Mouse (Mus musculus) heart, embryonic 10.5 days (tissue): ENCODE measurements around the gene Ahdc1. TPM values are rescaled to one million over a fixed set of nuclear protein-coding genes. Genes with fewer than 3 reads are reported as not detected.

ENCODE experiments used
- DNase-seq: peaks from one replicate; pipeline ENCODE4 v3.0.0-alpha.2; 2017; ENCODE audit warnings: low spot score
- H3K27ac ChIP-seq: fragments of 300-500 bp; sonication (generic); 2 replicates; pipeline ENCODE4 v1.5.1; 2016; ENCODE audit warnings: mild to moderate bottlenecking
- H3K27me3 ChIP-seq: fragments of 300-500 bp; sonication (generic); 2 replicates; pipeline ENCODE4 v1.6.1; 2016; ENCODE audit warnings: mild to moderate bottlenecking; ENCODE audit not compliant: poor library complexity, insufficient read depth, severe bottlenecking
- H3K36me3 ChIP-seq: fragments of 300-500 bp; sonication (generic); 2 replicates; pipeline ENCODE4 v1.6.1; 2016; ENCODE audit warnings: mild to moderate bottlenecking, moderate library complexity
- H3K4me1 ChIP-seq: fragments of 300-500 bp; sonication (generic); 2 replicates; pipeline ENCODE4 v1.6.1; 2016; ENCODE audit warnings: mild to moderate bottlenecking
- H3K4me3 ChIP-seq: fragments of 300-500 bp; sonication (generic); 2 replicates; pipeline ENCODE4 v1.5.1; 2016; ENCODE audit warnings: mild to moderate bottlenecking, moderate library complexity
- H3K9me3 ChIP-seq: fragments of 300-500 bp; sonication (generic); 2 replicates; pipeline ENCODE4 v1.6.1; 2016; ENCODE audit warnings: mild to moderate bottlenecking, moderate library complexity
- WGBS: fragments of 180-500 bp; shearing (Covaris S2); methylation state at CpG from one replicate; pipeline ENCODE4 v1.1.7; 2016; 5-methylcytosine and 5-hydroxymethylcytosine counted together
- polyA plus RNA-seq: library from polyadenylated mRNA; unstranded; fragments of >200 nt; fragmentation: Nextera tagmentation; extraction: Ambion mirVana; gene quantifications from 2 replicates; pipeline ENCODE4 v1.2.1, GENCODE M21; 2016

Ahdc1 gene
- polyA plus RNA-seq, 1 experiment from 2014 or later = 12.2 TPM

- H3K4me1 ChIP-seq = peaks cover 80% of the 10 kb centered on the region
- H3K27ac ChIP-seq = peak overlapping the region; percentile 78
- no peaks in the 10 kb centered on the region for H3K27me3 ChIP-seq
- H3K36me3 ChIP-seq = peaks cover 12% of the 10 kb centered on the region; the same call in 1 of the 2 replicates
- 26% methylated on average over 9 of the region's 9 CpGs for WGBS
- peak overlapping the region; percentile 40 for H3K4me3 ChIP-seq
- H3K9me3 ChIP-seq = no peaks in the 10 kb centered on the region
- no peak for DNase-seq
Measured at GRCm38 (mm10) chr4:133015710-133016651, 4.9 kb downstream of the Ahdc1 start.

- WGBS = 47% methylated on average over 4 of the region's 4 CpGs
- Histone ChIP-seq H3K4me3 (peak overlapping the region; percentile 40), H3K27me3 (no peaks in the 10 kb centered on the region), H3K4me1 (peaks cover 89% of the 10 kb centered on the region), H3K36me3 (peaks cover 15% of the 10 kb centered on the region; the same call in 1 of the 2 replicates), H3K27ac (peak overlapping the region; percentile 78), H3K9me3 (no peaks in the 10 kb centered on the region)
- DNase-seq = no peak
Measured at GRCm38 (mm10) chr4:133016677-133017415, 5.8 kb downstream of the Ahdc1 start.

DNA sequence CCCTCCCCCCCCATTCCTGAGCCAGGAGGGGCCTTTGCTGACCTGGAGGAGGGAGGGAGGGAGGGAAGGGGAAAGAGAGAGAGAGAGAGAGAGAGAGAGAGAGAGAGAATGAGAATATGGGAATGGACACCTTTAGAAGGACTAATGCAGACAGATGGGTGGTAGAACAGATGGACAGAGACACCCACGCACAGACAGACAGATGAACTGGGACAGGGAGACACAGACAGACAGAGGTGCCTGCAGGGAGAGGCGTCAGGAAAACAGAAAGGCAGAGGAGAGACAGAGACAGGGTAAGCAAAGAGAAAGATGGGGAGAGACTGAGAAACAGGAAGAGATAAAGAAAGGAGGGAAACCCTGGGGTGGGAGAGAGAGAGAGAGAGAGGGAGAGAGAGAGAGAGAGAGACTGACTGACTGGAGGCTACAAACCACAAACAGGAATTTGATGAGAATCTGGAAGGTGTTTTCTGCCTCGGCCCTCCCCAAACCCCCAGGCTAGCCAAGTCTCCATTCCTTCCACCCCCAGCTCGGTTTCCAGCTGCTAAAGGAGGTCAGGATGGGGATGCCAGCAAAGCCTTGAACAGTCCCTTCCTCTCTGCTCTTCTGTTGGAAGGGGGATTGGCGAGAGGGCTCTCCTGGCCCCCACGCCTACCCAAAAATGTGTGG lies 6.7 kb downstream of the Ahdc1 start:
- Histone ChIP-seq H3K36me3 (peaks cover 15% of the 10 kb centered on the region; the same call in 1 of the 2 replicates), H3K4me3 (peak overlapping the region; percentile 40), H3K9me3 (no peaks in the 10 kb centered on the region), H3K27ac (peak overlapping the region; percentile 78), H3K27me3 (no peaks in the 10 kb centered on the region), H3K4me1 (peaks cover 97% of the 10 kb centered on the region)
- no peak for DNase-seq
- WGBS = 53% methylated on average over 6 of the region's 6 CpGs

DNA sequence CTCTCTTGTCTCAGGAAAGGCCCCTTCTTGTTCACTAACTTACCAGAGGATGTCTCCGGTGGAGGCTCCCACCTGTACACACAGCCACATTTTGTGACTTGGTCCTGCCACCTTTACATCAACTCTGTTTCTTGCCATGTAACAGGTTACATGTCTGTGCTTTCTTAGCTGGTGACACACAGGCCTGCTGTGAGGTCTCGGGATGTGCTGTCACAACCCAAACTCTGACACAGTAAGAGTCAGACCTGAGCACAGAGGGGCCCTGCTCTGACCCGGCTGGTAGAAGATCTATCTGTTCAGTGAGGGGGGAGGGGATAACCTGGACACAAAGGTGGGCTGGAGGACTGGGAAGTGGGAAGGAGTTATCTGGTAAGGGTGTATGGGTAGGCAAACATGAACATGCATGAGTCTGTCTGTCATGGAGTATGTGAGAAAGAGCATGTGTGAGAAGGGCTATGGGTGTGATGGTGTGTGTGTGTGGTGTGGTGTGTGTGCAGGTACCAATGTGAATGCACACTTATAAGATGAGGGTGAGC lies 7.3 kb downstream of the Ahdc1 start:
- Histone ChIP-seq H3K27ac (peak overlapping the region; percentile 78; the same call in 1 of the 2 replicates), H3K9me3 (no peaks in the 10 kb centered on the region), H3K4me1 (peaks cover 97% of the 10 kb centered on the region), H3K4me3 (no peak overlapping the region), H3K36me3 (peaks cover 15% of the 10 kb centered on the region), H3K27me3 (no peaks in the 10 kb centered on the region)
- WGBS = 68% methylated on average over 3 of the region's 3 CpGs
- no peak for DNase-seq

DNA sequence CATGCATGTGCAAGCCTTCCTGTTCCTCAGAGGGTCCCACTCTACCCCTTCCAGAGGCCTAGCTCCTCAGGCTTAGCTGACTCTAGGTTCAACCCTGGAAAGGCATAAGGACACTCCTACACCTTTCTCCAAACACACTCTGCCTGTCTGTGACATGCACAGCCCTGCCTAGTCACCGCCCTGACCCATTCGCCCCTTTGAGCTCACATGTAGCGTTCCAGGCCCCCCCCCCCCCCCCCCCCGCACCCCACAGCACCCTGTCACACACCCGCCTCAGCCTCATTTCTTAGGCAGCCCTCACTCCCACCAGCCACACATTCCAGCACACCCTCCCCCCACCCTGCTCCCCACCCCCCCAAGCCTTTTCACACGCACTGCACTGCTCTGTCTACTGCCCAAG lies 9.7 kb downstream of the Ahdc1 start:
- H3K27me3 ChIP-seq = no peaks in the 10 kb centered on the region
- 29% methylated on average over 4 of the region's 6 CpGs for WGBS
- no peaks in the 10 kb centered on the region for H3K9me3 ChIP-seq
- no peak for DNase-seq
- peaks cover 19% of the 10 kb centered on the region for H3K36me3 ChIP-seq
- H3K4me1 ChIP-seq = peaks cover 97% of the 10 kb centered on the region
- peak overlapping the region; percentile 39 for H3K4me3 ChIP-seq
- peak overlapping the region; percentile 83 for H3K27ac ChIP-seq

- H3K36me3 ChIP-seq = peaks cover 19% of the 10 kb centered on the region
- no peak for DNase-seq
- H3K9me3 ChIP-seq = no peaks in the 10 kb centered on the region
- no peaks in the 10 kb centered on the region for H3K27me3 ChIP-seq
- peak overlapping the region; percentile 83 for H3K27ac ChIP-seq
- H3K4me3 ChIP-seq = peak overlapping the region; percentile 39
- WGBS = 25% methylated on average over 9 of the region's 9 CpGs
- H3K4me1 ChIP-seq = peaks cover 97% of the 10 kb centered on the region
Measured at GRCm38 (mm10) chr4:133021181-133021671, 10.2 kb downstream of the Ahdc1 start.

GRCm38 (mm10) chr4:133022217-133022616 lies 11.2 kb downstream of the Ahdc1 start:
- WGBS = 27% methylated on average over 14 of the region's 14 CpGs
- no peak for DNase-seq

GRCm38 (mm10) chr4:133022954-133023635 lies 12.0 kb downstream of the Ahdc1 start:
- Histone ChIP-seq H3K9me3 (no peaks in the 10 kb centered on the region), H3K4me1 (peaks cover 97% of the 10 kb centered on the region), H3K27ac (peak overlapping the region; percentile 83), H3K27me3 (no peaks in the 10 kb centered on the region), H3K4me3 (no peak overlapping the region), H3K36me3 (peaks cover 24% of the 10 kb centered on the region)
- whole genome bisulfite sequencing = 77% methylated on average over 14 of the region's 14 CpGs
- no peak for DNase-seq

More at GRCm38 (mm10) chr4:133022217-133022616, 11.2 kb downstream of the Ahdc1 start:
- Histone ChIP-seq H3K4me1 (peaks cover 97% of the 10 kb centered on the region), H3K4me3 (peak overlapping the region; percentile 39), H3K27me3 (no peaks in the 10 kb centered on the region), H3K9me3 (no peaks in the 10 kb centered on the region), H3K27ac (peak overlapping the region; percentile 83), H3K36me3 (peaks cover 20% of the 10 kb centered on the region)

DNA sequence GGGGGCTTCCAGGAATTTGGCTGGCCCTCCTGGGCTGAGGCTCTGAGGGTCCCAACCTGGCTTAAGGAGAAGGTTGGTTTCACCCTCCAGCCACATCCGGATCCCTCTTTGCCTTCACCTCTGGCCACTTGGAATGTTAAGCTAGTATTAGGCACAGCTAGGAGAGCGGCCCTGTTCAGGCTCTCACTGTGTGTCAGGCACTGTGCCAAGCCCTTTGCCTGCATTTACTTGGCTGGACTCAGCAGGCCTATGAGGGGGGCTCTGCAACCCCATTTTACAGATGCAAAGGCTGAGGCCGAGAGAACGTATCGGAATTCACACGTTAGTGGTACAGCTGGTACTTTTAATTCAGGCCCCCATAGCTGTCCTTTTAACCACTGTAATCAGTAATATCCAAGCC lies 12.6 kb downstream of the Ahdc1 start:
- H3K36me3 ChIP-seq = peaks cover 20% of the 10 kb centered on the region
- DNase-seq = no peak
- H3K4me3 ChIP-seq = no peak overlapping the region
- peaks cover 97% of the 10 kb centered on the region for H3K4me1 ChIP-seq
- no peaks in the 10 kb centered on the region for H3K27me3 ChIP-seq
- WGBS = 83% methylated on average over 6 of the region's 6 CpGs
- peak overlapping the region; percentile 17 for H3K27ac ChIP-seq
- no peaks in the 10 kb centered on the region for H3K9me3 ChIP-seq

DNA sequence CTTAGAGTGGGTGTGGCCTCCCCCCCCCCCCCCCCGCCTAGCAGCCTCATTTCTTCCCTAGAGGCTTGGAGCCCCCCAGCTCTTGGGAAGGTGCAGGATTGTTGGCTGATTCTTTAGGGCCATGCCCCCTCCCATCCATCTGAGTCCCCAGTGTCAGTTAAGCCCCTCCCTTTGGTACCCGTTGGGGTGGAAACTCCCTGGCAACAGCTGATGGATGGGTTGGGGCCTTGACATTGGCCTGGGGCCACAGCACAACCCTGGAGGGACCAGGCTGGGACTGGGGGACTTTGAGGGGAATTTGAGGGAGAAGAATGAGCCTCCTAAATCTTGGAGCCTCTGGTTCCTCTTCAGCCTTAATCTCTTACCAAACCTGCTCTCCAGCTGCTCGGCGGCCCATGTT lies 13.3 kb downstream of the Ahdc1 start:
- Histone ChIP-seq H3K27ac (peak overlapping the region; percentile 87), H3K36me3 (peaks cover 16% of the 10 kb centered on the region)
- no peak for DNase-seq

DNA sequence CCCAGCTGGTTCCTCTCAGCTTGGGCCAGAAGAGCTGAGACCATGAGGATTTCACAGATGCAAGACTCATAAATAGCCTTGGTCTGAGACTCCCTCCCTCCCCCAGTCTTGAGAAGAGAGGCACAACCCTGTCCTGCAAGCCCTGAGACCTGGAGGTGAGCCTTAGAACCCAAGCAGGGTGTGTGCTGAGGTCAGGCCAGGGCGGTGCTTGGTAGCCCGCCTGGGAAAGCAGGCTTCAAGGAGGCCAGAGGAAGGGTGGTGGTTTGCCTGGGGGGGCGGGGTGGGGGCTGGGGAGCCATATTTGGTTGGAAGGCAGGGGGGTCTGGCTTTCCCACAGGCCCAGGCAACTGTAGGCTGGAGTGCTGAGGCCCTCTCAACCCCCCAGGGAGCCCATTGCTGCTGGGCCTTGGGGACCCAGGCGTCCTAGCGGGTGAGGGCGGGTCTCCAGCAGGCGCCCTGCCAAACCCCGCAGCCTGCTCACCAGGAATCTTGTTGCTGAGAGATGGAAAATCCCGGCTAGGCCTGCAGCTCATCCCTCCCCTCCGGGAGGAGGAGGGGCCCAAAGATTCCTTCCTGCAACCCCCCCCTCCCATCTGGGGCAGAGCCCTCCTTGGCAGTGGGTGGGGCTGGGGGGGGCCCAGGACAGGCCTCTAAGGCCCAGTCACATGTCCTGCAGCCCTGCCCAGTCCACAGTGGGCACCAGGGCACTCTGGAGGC lies 14.1 kb downstream of the Ahdc1 start:
- Histone ChIP-seq H3K27ac (peak overlapping the region; percentile 87), H3K4me1 (peaks cover 100% of the 10 kb centered on the region), H3K9me3 (no peaks in the 10 kb centered on the region), H3K36me3 (peaks cover 19% of the 10 kb centered on the region), H3K4me3 (peak overlapping the region; percentile 29; the same call in 1 of the 2 replicates), H3K27me3 (no peaks in the 10 kb centered on the region)
- 17% methylated on average over 10 of the region's 10 CpGs for WGBS
- DNase-seq = no peak

More for the DNA sequence above, 13.3 kb downstream of the Ahdc1 start:
- H3K9me3 ChIP-seq = no peaks in the 10 kb centered on the region
- 34% methylated on average over 3 of the region's 4 CpGs for WGBS
- no peak overlapping the region for H3K4me3 ChIP-seq
- H3K4me1 ChIP-seq = peaks cover 100% of the 10 kb centered on the region
- H3K27me3 ChIP-seq = no peaks in the 10 kb centered on the region
